Mouse (Mus musculus) liver, postnatal 0 days (tissue): ENCODE data around the gene Slc27a5. TPM values are rescaled to one million over a fixed set of nuclear protein-coding genes. Genes with fewer than 3 reads are reported as not detected.

Experiments used
- ATAC-seq: fragments of 200-750 bp; cut with Nextera tagmentation; 2 replicates; pipeline ENCODE4 v1.8.0; 2017; ENCODE audit warnings: mild to moderate bottlenecking, moderate library complexity
- DNase-seq: peaks from one replicate; pipeline ENCODE4 v3.0.0-alpha.2; 2016
- H3K27ac ChIP-seq: fragments of 300-500 bp; sonication (generic); 2 replicates; pipeline ENCODE4 v1.5.1; 2014; ENCODE audit warnings: antibody characterized with exemption, moderate library complexity, mild to moderate bottlenecking, low read depth
- H3K27me3 ChIP-seq: fragments of 300-500 bp; sonication (generic); 2 replicates; pipeline ENCODE4 v1.6.1; 2014; ENCODE audit warnings: low read length, control low read depth, mixed read lengths; ENCODE audit not compliant: insufficient read depth
- H3K36me3 ChIP-seq: fragments of 300-500 bp; sonication (generic); replicated peaks from 2 replicates; pipeline ENCODE4 v1.6.1; 2014; ENCODE audit warnings: mild to moderate bottlenecking, control low read depth, low read length, moderate library complexity, mixed read lengths; ENCODE audit not compliant: insufficient read depth
- H3K4me1 ChIP-seq: fragments of 300-500 bp; sonication (generic); 2 replicates; pipeline ENCODE4 v1.6.1; 2014; ENCODE audit warnings: antibody characterized with exemption, mild to moderate bottlenecking, control low read depth; ENCODE audit not compliant: insufficient read depth
- H3K4me2 ChIP-seq: fragments of 300-500 bp; sonication (generic); 2 replicates; pipeline ENCODE4 v1.6.1; 2014; ENCODE audit warnings: low read depth, mild to moderate bottlenecking, low read length, moderate library complexity, mixed read lengths
- H3K4me3 ChIP-seq: fragments of 300-500 bp; sonication (generic); 2 replicates; pipeline ENCODE4 v1.5.1; 2014; ENCODE audit warnings: low read depth, low read length
- H3K9ac ChIP-seq: fragments of 300-500 bp; sonication (generic); replicated peaks from 2 replicates; pipeline ENCODE4 v1.6.1; 2014; ENCODE audit warnings: mild to moderate bottlenecking, moderate library complexity
- H3K9me3 ChIP-seq: fragments of 300-500 bp; sonication (generic); 2 replicates; pipeline ENCODE4 v1.6.1; 2016; ENCODE audit warnings: mild to moderate bottlenecking, control low read depth, low read length, mixed read lengths
- CTCF ChIP-seq: sonication (generic); IDR thresholded peaks from 2 replicates; pipeline ENCODE4 v1.5.1; 2016; ENCODE audit warnings: antibody characterized with exemption, low read depth
- EP300 ChIP-seq: IDR thresholded peaks from 2 replicates; pipeline ENCODE4 v1.6.1; 2016; ENCODE audit warnings: antibody characterized with exemption, low read depth, mild to moderate bottlenecking
- whole genome bisulfite sequencing: fragments of 180-500 bp; shearing (Covaris S2); extraction: QIAGEN DNeasy Blood & Tissue Kit; methylation state at CpG from one replicate; pipeline ENCODE4 v1.1.7; 2014; ENCODE audit not compliant: insufficient replicate concordance; 5-methylcytosine and 5-hydroxymethylcytosine counted together
- polyA plus RNA-seq: library from polyadenylated mRNA; unstranded; fragments of >200 nt; fragmentation: Nextera tagmentation; extraction: Ambion mirVana; gene quantifications from 2 replicates; pipeline ENCODE4 v1.2.1, GENCODE M21; 2015

The Slc27a5 gene
- polyA plus RNA-seq, 1 experiment from 2014 or later, result 103 TPM

- DNase-seq, result no peak
- TF ChIP-seq EP300, result no peak
- TF ChIP-seq CTCF, result no peak
- Histone ChIP-seq H3K4me2 (peak overlapping the region; percentile 95), H3K27ac (peak overlapping the region; percentile 96), H3K27me3 (no peaks in the 10 kb centered on the region), H3K36me3 (peaks cover 44% of the 10 kb centered on the region), H3K9ac (no peak overlapping the region; the same call in 1 of the 2 replicates), H3K9me3 (no peaks in the 10 kb centered on the region), H3K4me1 (peaks cover 39% of the 10 kb centered on the region), H3K4me3 (no peak overlapping the region)
- ATAC-seq, result no peak
- 79% methylated on average over 17 of the region's 17 CpGs for WGBS
These were observed 37.3 kb upstream of the Slc27a5 start for GRCm38 (mm10) chr7:13035211-13035855.

GRCm38 (mm10) chr7:13034148-13034977 is 36.4 kb upstream of the Slc27a5 start, which contains the start of gene Chmp2a:
TSS of gene Chmp2a (minus strand) at chr7:13034807.
- no peaks in the 10 kb centered on the region for H3K9me3 ChIP-seq
- WGBS, result under 1% methylated on average over 44 of the region's 45 CpGs
- peak within 1 kb of the TSS; percentile 93 for H3K9ac ChIP-seq
- DNase-seq (peak; percentile 96), ATAC-seq (peak; percentile 60)
- H3K4me1 ChIP-seq, result peaks cover 39% of the 10 kb centered on the region
- peak within 1 kb of the TSS; percentile 95 for H3K4me2 ChIP-seq
- H3K27ac ChIP-seq, result peak within 1 kb of the TSS; percentile 96
- TF ChIP-seq CTCF, result no peak
- TF ChIP-seq EP300, result no peak
- H3K36me3 ChIP-seq, result peaks cover 54% of the 10 kb centered on the region
- peak within 1 kb of the TSS; percentile 83 for H3K4me3 ChIP-seq
- H3K27me3 ChIP-seq, result no peaks in the 10 kb centered on the region

GRCm38 (mm10) chr7:13033451-13034147 is 35.6 kb upstream of the Slc27a5 start:
- H3K27me3 ChIP-seq, result no peaks in the 10 kb centered on the region
- peaks cover 61% of the 10 kb centered on the region for H3K36me3 ChIP-seq
- H3K4me2 ChIP-seq, result peak overlapping the region; percentile 95
- 42% methylated on average over 13 of the region's 13 CpGs for WGBS
- no peak for DNase-seq
- no peak for ATAC-seq
- peak overlapping the region; percentile 93 for H3K9ac ChIP-seq
- TF ChIP-seq CTCF (no peak), EP300 (no peak)
- H3K9me3 ChIP-seq, result no peaks in the 10 kb centered on the region
- H3K27ac ChIP-seq, result peak overlapping the region; percentile 96
- peaks cover 34% of the 10 kb centered on the region for H3K4me1 ChIP-seq
- H3K4me3 ChIP-seq, result peak overlapping the region; percentile 83

GRCm38 (mm10) chr7:13032541-13032940 is 34.5 kb upstream of the Slc27a5 start:
- peaks cover 31% of the 10 kb centered on the region for H3K4me1 ChIP-seq
- ATAC-seq (no peak), DNase-seq (no peak)
- no peaks in the 10 kb centered on the region for H3K27me3 ChIP-seq
- no peak overlapping the region for H3K4me2 ChIP-seq
- no peak overlapping the region for H3K27ac ChIP-seq
- peaks cover 72% of the 10 kb centered on the region for H3K36me3 ChIP-seq
- no peak overlapping the region for H3K4me3 ChIP-seq
- WGBS, result 93% methylated on average over 7 of the region's 7 CpGs
- no peak overlapping the region for H3K9ac ChIP-seq
- TF ChIP-seq CTCF, result no peak
- TF ChIP-seq EP300, result no peak
- H3K9me3 ChIP-seq, result no peaks in the 10 kb centered on the region

- Histone ChIP-seq H3K4me3 (no peak overlapping the region), H3K27ac (no peak overlapping the region; the same call in 1 of the 2 replicates), H3K36me3 (peaks cover 78% of the 10 kb centered on the region), H3K4me1 (peaks cover 33% of the 10 kb centered on the region), H3K9ac (no peak overlapping the region), H3K4me2 (no peak overlapping the region), H3K9me3 (no peaks in the 10 kb centered on the region), H3K27me3 (no peaks in the 10 kb centered on the region)
- ATAC-seq (no peak), DNase-seq (no peak)
- WGBS, result 82% methylated on average over 2 of the region's 2 CpGs
- TF ChIP-seq CTCF (no peak), EP300 (no peak)
These were observed 34.0 kb upstream of the Slc27a5 start for GRCm38 (mm10) chr7:13031983-13032382.

GRCm38 (mm10) chr7:13031069-13031468 is 33.1 kb upstream of the Slc27a5 start:
- ATAC-seq, result no peak
- no peak for DNase-seq

More at GRCm38 (mm10) chr7:13031069-13031468, 33.1 kb upstream of the Slc27a5 start:
- Histone ChIP-seq H3K27me3 (no peaks in the 10 kb centered on the region), H3K36me3 (peaks cover 82% of the 10 kb centered on the region), H3K9me3 (no peaks in the 10 kb centered on the region), H3K4me3 (no peak overlapping the region), H3K9ac (no peak overlapping the region), H3K4me2 (no peak overlapping the region), H3K27ac (no peak overlapping the region), H3K4me1 (peaks cover 29% of the 10 kb centered on the region)
- TF ChIP-seq EP300 (no peak), CTCF (peak; percentile 57)
- WGBS, result 74% methylated on average over 5 of the region's 5 CpGs
